20 mouse cellular contexts compared by ENCODE assay signal in genomic region chr12:111898686-111899085, GRCm38 (mm10). TPM values are rescaled to one million over a fixed set of nuclear protein-coding genes. Genes with fewer than 3 reads are reported as not detected.
DNase-seq lines count a peak whose midpoint lies in the region; ATAC-seq and TF ChIP-seq lines count a peak whose summit lies in the region.
"Had no signal": no experiment of that assay in that cellular context is flagged by ENCODE, and none has a peak within 500 bp of the region (broad histone marks: within the 10 kb centered on the region; RNA-seq: fewer than 3 reads in every experiment).

No protein-coding gene starts in this region.

- peaks cover 73% of the 10 kb centered on the region for H3K4me1 ChIP-seq in heart, embryonic 13.5 days
- H3K4me1 ChIP-seq in kidney, postnatal 0 days (replicated peaks; ENCODE audit: insufficient read depth, low read length), result peaks cover 13% of the 10 kb centered on the region; the same call in 1 of the 2 replicates
- no peaks in the 10 kb centered on the region for H3K4me1 ChIP-seq in midbrain, embryonic 11.5 days (ENCODE audit: control insufficient read depth, insufficient read depth, low read length)
- H3K4me1 ChIP-seq in midbrain, embryonic 10.5 days, result peaks cover 3% of the 10 kb centered on the region; the same call in 1 of the 2 replicates
- H3K4me1 ChIP-seq: hindbrain, embryonic 12.5 days had no signal

- H3K4me3 ChIP-seq in gastrocnemius, adult 2 months, result no peak overlapping the region
- no peak overlapping the region for H3K4me3 ChIP-seq in heart, embryonic 13.5 days
- no peak overlapping the region for H3K4me3 ChIP-seq in kidney, postnatal 0 days (replicated peaks; ENCODE audit: low read depth, low read length)
- no peak overlapping the region for H3K4me3 ChIP-seq in midbrain, embryonic 11.5 days (ENCODE audit: low read depth, low read length)
- H3K4me3 ChIP-seq in midbrain, embryonic 10.5 days, result no peak overlapping the region
- H3K4me3 ChIP-seq: forebrain, embryonic 10.5 days; forebrain, embryonic 15.5 days; heart, embryonic 12.5 days; hindbrain, embryonic 12.5 days; hindbrain, embryonic 15.5 days had no signal

- no peak for TF ChIP-seq CTCF in gastrocnemius, adult 2 months (IDR thresholded peaks at IDR 0.05)
- TF ChIP-seq CTCF in kidney, postnatal 0 days (IDR thresholded peaks at IDR 0.05; ENCODE audit: low read depth), result no peak

- H3K27ac ChIP-seq in gastrocnemius, adult 2 months, result peak overlapping the region; percentile 70; the same call in 1 of the 2 replicates
- peak overlapping the region; percentile 40; the same call in 1 of the 2 replicates for H3K27ac ChIP-seq in heart, embryonic 13.5 days (replicated peaks)
- no peak overlapping the region for H3K27ac ChIP-seq in kidney, postnatal 0 days
- no peak overlapping the region for H3K27ac ChIP-seq in midbrain, embryonic 11.5 days (ENCODE audit: low read depth, low read length)
- no peak overlapping the region for H3K27ac ChIP-seq in midbrain, embryonic 10.5 days (replicated peaks)
- H3K27ac ChIP-seq: forebrain, embryonic 10.5 days; forebrain, embryonic 15.5 days; hindbrain, embryonic 12.5 days; hindbrain, embryonic 15.5 days had no signal

- no peak overlapping the region for H3K4me2 ChIP-seq in heart, embryonic 13.5 days
- no peak overlapping the region for H3K4me2 ChIP-seq in kidney, postnatal 0 days (ENCODE audit: low read length)
- no peak overlapping the region for H3K4me2 ChIP-seq in midbrain, embryonic 11.5 days
- H3K4me2 ChIP-seq: forebrain, embryonic 15.5 days; heart, embryonic 12.5 days; hindbrain, embryonic 12.5 days; hindbrain, embryonic 15.5 days had no signal

- 65% methylated on average over 9 of the region's 9 CpGs for WGBS in heart, embryonic 13.5 days
- WGBS in kidney, postnatal 0 days, result 71% methylated on average over 9 of the region's 9 CpGs
- WGBS in midbrain, embryonic 11.5 days, result 85% methylated on average over 9 of the region's 9 CpGs
- WGBS in midbrain, embryonic 10.5 days, result 81% methylated on average over 9 of the region's 9 CpGs

- no peak for DNase-seq in gastrocnemius, adult 2 months
- DNase-seq in gastrocnemius, adult 8-10 months (ENCODE audit: low spot score in 2 of 2), result no peak
- DNase-seq in heart, adult 9 months (ENCODE audit: low spot score in 2 of 2), result no peak
- DNase-seq in kidney, postnatal 0 days (ENCODE audit: low spot score), result no peak
- no peak for DNase-seq in kidney, postnatal 36 days
- peak; percentile 74 for DNase-seq in midbrain, embryonic 11.5 days (ENCODE audit: low spot score, missing footprints)
- no peak for DNase-seq in midbrain, embryonic 10.5 days (ENCODE audit: low spot score)
- DNase-seq: adrenal gland, adult 2 months; cerebellum, adult 18-20 months; cerebellum, adult 9-10 months; cerebellum, postnatal 14 days; gastrocnemius, postnatal 14 days; heart, adult 18-20 months had no signal

- ATAC-seq in heart, embryonic 13.5 days (ENCODE audit: extremely low read depth, insufficient number of reproducible peaks, low FRiP score, low TSS enrichment), result no peak
- ATAC-seq in kidney, postnatal 0 days (replicated peaks; ENCODE audit: low FRiP score, low read depth), result no peak
- no peak for ATAC-seq in midbrain, embryonic 11.5 days (ENCODE audit: low FRiP score)
- ATAC-seq: CD4-positive, CD25-positive, alpha-beta regulatory T cell, adult 4 months; forebrain, embryonic 15.5 days had no signal

- no peaks in the 10 kb centered on the region for H3K36me3 ChIP-seq in heart, embryonic 13.5 days
- H3K36me3 ChIP-seq in kidney, postnatal 0 days (ENCODE audit: insufficient read depth, low read length), result no peaks in the 10 kb centered on the region
- H3K36me3 ChIP-seq in midbrain, embryonic 11.5 days (ENCODE audit: control insufficient read depth, insufficient read depth, low read length), result no peaks in the 10 kb centered on the region
- no peaks in the 10 kb centered on the region for H3K36me3 ChIP-seq in midbrain, embryonic 10.5 days
- H3K36me3 ChIP-seq: forebrain, embryonic 10.5 days; forebrain, embryonic 15.5 days; heart, embryonic 12.5 days; hindbrain, embryonic 12.5 days; hindbrain, embryonic 15.5 days had no signal

- H3K9me3 ChIP-seq in heart, embryonic 13.5 days, result no peaks in the 10 kb centered on the region
- H3K9me3 ChIP-seq in kidney, postnatal 0 days (replicated peaks; ENCODE audit: low read length), result no peaks in the 10 kb centered on the region
- H3K9me3 ChIP-seq in midbrain, embryonic 11.5 days (ENCODE audit: control insufficient read depth, low read length), result no peaks in the 10 kb centered on the region
- H3K9me3 ChIP-seq in midbrain, embryonic 10.5 days (replicated peaks), result no peaks in the 10 kb centered on the region
- H3K9me3 ChIP-seq: forebrain, embryonic 10.5 days; forebrain, embryonic 15.5 days; heart, embryonic 12.5 days; hindbrain, embryonic 12.5 days; hindbrain, embryonic 15.5 days had no signal

- no peak overlapping the region for H3K9ac ChIP-seq in heart, embryonic 13.5 days
- 0 out of 2 replicates have a peak overlapping the region, but pooled peaks have one; percentile 23 for H3K9ac ChIP-seq in kidney, postnatal 0 days (ENCODE audit: low read depth, low read length)
- H3K9ac ChIP-seq in midbrain, embryonic 11.5 days (ENCODE audit: low read length), result no peak overlapping the region
- H3K9ac ChIP-seq: forebrain, embryonic 15.5 days; heart, embryonic 12.5 days; hindbrain, embryonic 12.5 days; hindbrain, embryonic 15.5 days had no signal

- no peaks in the 10 kb centered on the region for H3K27me3 ChIP-seq in heart, embryonic 13.5 days (replicated peaks)
- no peaks in the 10 kb centered on the region for H3K27me3 ChIP-seq in kidney, postnatal 0 days (ENCODE audit: insufficient read depth, low read length)
- H3K27me3 ChIP-seq in midbrain, embryonic 11.5 days (ENCODE audit: control insufficient read depth, insufficient read depth, low read length), result no peaks in the 10 kb centered on the region
- peaks cover 6% of the 10 kb centered on the region; the same call in 1 of the 2 replicates for H3K27me3 ChIP-seq in midbrain, embryonic 10.5 days (ENCODE audit: low read depth, poor library complexity, severe bottlenecking)
- H3K27me3 ChIP-seq: forebrain, embryonic 15.5 days; heart, embryonic 12.5 days; hindbrain, embryonic 12.5 days; hindbrain, embryonic 15.5 days had no signal

- intact Hi-C loops in gastrocnemius, adult 2 months (cut with DNase I), result no loop called here

RNA-seq across cellular contexts. Expression of gene Ppp1r13b, which starts 9.2 kb away (rescaled TPM):
- total RNA-seq in gastrocnemius, adult 2 months (2021), result 1 to 10 TPM; 6.7 to 7.1 TPM
- 1 to 10 TPM; 4.1 to 8.0 (median 6.0) TPM for total RNA-seq in gastrocnemius, adult 8-10 months (2022)
- polyA plus RNA-seq in heart, embryonic 13.5 days (2015; fragmentation: Nextera tagmentation; extraction: Ambion mirVana), result 12.4 and 12.5 TPM in 2 replicates
- 14.6 and 16.7 TPM in 2 replicates for polyA plus RNA-seq in kidney, postnatal 0 days (2015; fragmentation: Nextera tagmentation; extraction: Ambion mirVana)
- polyA plus RNA-seq in midbrain, embryonic 11.5 days (2014; fragmentation: Nextera tagmentation; extraction: Ambion mirVana), result 4.9 and 6.3 TPM in 2 replicates
- polyA plus RNA-seq in midbrain, embryonic 10.5 days (2016; fragmentation: Nextera tagmentation; extraction: Ambion mirVana), result 3.5 and 4.9 TPM in 2 replicates

Comparison
In these comparisons a context has a peak if more than half of its experiments do, and no peak if none do; other contexts are left out.
1. H3K27ac ChIP-seq: peak in gastrocnemius, adult 2 months (single experiment) and heart, embryonic 13.5 days (single experiment); none in kidney, postnatal 0 days (single experiment), midbrain, embryonic 11.5 days (single experiment) and midbrain, embryonic 10.5 days (single experiment).